Mouse (Mus musculus) c-Kit-positive CD71-negative TER-119-negative erythroid progenitor cells, embryonic 14.5 days (primary cell): Measurements from ENCODE around the gene Fbxo30.

Experiments
- DNase-seq: peaks from one replicate; pipeline ENCODE4 v3.0.0-alpha.2; 2013; ENCODE audit warnings: low read depth

The Fbxo30 gene

GRCm38 (mm10) chr10:11322316-11322715, 41.2 kb downstream of the Fbxo30 start:
- no peak for DNase-seq

- DNase-seq, result peak; percentile 28
Measured at GRCm38 (mm10) chr10:11323202-11323898, 42.2 kb downstream of the Fbxo30 start.

GRCm38 (mm10) chr10:11326526-11326925, 45.4 kb downstream of the Fbxo30 start:
- DNase-seq, result no peak

GRCm38 (mm10) chr10:11343205-11344141, 62.3 kb downstream of the Fbxo30 start, which contains the start of gene Epm2a:
Gene Epm2a, plus strand, starts transcription at chr10:11343404.
- DNase-seq, result peak; percentile 44

- DNase-seq, result no peak
Measured at GRCm38 (mm10) chr10:11344536-11345468, 63.7 kb downstream of the Fbxo30 start.
